Mouse (Mus musculus): Measurements from ENCODE around the gene Smarcad1.

The Smarcad1 gene

GRCm38 (mm10) chr6:65114902-65115301 lies 72.5 kb downstream of the Smarcad1 start:
- DNase-seq, result no peak

- DNase-seq, result no peak
Observed at GRCm38 (mm10) chr6:65117540-65117939, 75.2 kb downstream of the Smarcad1 start.

GRCm38 (mm10) chr6:65126074-65126726 lies 83.8 kb downstream of the Smarcad1 start:
- DNase-seq, result peak; percentile 74 to 76

DNA sequence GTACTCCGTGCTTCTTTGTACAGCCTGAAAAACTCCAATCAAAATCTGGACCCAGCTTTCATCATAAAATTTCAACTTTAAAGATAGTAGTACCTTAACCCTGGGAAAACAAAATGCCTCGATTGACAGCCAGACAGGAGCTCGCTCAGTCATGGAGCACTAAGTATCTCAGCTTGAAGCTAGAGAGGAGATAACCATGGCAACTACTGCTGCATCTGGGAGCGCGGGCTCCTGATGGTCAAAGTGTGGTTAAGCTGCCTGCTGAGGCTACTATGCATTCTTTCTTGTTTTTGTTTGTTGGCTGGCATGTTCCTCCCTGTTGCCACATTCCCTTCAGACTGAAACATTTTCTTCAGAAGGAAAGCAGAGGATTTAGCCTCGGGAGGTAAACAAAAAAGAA lies 90.0 kb downstream of the Smarcad1 start:
- DNase-seq, result no peak

- no peak for DNase-seq
Observed at GRCm38 (mm10) chr6:65137802-65138201, 95.4 kb downstream of the Smarcad1 start.

GRCm38 (mm10) chr6:65138243-65138642 lies 95.9 kb downstream of the Smarcad1 start:
- DNase-seq, result no peak

- peak; percentile 47 to 60 for DNase-seq
Observed at GRCm38 (mm10) chr6:65140082-65140749, 97.8 kb downstream of the Smarcad1 start.

DNA sequence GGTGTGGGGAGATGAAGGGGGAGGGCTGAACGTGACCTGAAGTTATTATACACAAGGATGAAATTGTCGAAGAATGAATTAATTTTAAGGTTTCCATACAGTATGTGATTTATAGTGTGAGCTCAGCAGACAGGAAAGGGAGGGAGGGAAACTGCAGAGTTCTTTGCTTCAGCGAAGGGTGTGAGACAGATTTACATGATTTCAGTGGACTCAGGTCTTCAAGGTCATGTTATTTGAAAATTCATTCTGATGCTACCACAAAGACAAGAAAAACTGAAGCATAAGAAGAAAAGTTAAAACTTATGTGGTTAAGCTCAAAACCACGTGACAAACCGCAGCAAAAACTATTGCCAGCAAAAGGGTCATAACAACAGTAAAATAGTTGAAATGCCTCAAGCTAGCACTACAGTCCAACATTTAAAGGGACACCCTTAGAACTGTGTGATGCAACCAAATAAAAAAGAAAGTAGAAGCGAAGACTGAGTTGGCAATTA lies 98.4 kb downstream of the Smarcad1 start:
- DNase-seq, result peak; percentile 45 to 47

- no peak for DNase-seq
Observed at GRCm38 (mm10) chr6:65142316-65142715, 99.9 kb downstream of the Smarcad1 start.

GRCm38 (mm10) chr6:65144621-65145205 lies 102.3 kb downstream of the Smarcad1 start, which contains the start of gene Hpgds:
Gene Hpgds (minus strand): TSS chr6:65144908.
- DNase-seq, result peak; percentile 74 to 80

DNA sequence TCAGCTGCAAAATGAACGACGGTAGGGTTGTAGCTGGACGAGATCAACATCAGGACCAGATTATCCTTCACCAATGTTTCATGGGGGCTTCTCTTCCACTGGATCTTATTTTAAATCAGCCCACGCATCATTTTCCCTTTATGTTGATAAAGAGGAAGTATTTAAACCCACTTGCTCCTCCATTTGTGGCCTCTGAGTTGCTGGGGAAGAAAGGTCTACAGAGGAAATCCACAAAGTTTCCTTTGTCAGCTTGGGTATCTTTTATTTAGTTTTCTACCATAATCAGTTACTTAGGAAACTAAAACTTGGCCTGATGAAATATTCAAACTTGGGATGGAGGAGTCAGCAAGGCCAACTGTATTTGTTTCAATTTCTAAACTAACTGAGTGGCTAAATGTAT lies 104.0 kb downstream of the Smarcad1 start:
- no peak for DNase-seq

- DNase-seq, result no peak
Observed at GRCm38 (mm10) chr6:65150703-65151102, 108.3 kb downstream of the Smarcad1 start.

- no peak for DNase-seq
Observed at GRCm38 (mm10) chr6:65153570-65153969, 111.2 kb downstream of the Smarcad1 start.

DNA sequence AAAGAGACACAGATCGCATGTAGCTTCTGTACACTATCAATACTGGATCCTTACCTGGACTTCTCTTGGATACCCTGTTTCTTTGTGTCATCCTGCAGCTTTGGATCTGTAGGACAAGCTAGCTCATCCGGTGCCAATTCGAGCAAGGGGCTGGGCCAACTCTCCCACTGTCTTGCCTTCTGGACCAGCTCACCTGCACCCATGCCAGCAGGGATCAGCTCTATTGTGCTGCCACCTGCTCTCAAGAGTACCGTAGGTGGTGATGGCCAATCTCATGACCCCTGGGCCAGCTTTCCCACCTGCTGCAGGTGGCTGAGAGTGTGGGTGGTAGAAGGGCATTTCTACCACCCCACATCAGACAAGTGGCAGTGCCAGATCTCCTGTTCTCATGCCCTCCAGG lies 114.7 kb downstream of the Smarcad1 start:
- no peak for DNase-seq

DNA sequence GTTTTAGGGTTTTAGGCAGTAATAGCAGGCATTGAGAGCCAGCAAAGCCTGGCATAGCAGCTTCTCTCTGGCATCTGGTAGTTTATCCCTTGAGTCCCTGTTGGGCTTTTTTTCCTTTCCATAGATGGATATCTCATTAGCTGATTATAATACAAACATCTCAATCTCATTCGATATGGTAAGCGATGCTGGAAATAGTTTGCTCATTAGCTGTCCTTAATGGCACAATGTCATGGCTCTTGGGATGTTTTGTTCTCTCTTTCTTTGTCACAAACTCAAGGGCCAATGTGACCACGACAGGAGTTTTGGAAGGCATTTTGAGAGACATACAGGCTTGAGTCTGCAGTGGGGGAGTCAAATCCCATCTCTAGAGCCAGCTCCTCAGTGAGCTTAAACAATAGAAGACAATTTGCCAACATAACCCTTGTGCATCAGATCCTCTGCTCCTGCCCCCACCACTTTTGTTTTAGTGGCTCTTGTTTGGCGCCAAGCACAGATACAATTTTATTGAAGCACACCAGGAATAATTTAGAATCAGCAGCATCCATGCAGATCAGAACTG lies 117.1 kb downstream of the Smarcad1 start:
- no peak for DNase-seq

DNA sequence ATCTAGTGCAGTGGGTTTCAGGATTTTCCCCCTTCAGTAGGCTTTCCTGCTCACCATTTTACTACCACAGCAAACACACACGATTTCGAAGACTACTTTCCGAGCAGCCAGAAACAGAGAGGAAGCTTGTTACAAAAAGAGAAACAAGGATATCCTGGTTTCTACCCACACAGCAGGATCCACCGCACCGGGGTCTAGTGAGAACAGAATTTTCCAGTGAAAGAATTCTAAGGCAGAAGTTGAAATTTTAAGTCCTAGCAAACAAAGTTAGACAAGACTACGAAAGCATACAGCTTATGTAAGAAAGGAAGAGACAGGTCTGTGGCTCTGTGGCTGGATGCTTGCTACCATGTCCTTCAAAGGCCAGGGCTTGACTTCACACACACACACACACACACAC lies 121.8 kb downstream of the Smarcad1 start:
- DNase-seq, result no peak

GRCm38 (mm10) chr6:65164977-65165376 lies 122.6 kb downstream of the Smarcad1 start:
- no peak for DNase-seq

Data from B cell, adult 2 months (primary cell).